Mouse (Mus musculus): ENCODE measurements around the gene Cst7.
A peak's percentile ranks its signal among the peaks of the same experiment; 100 is the strongest.
"Not testable (repeated sequence)": the region's sequence is repeated elsewhere in the genome, so short reads cannot be mapped to it uniquely, and the experiment has no call there.

The Cst7 gene

GRCm38 (mm10) chr2:150569847-150570590, at the start of gene Cst7:
Gene Cst7 (plus strand): TSS chr2:150570415.
- DNase-seq = peak; percentile 59

GRCm38 (mm10) chr2:150525703-150526207, 44.5 kb upstream of the Cst7 start:
- DNase-seq = no peak

- not testable (repeated sequence) for DNase-seq
Measured at GRCm38 (mm10) chr2:150549576-150549975, 20.6 kb upstream of the Cst7 start.

- DNase-seq = peak; percentile 59
Measured at GRCm38 (mm10) chr2:150558568-150558967, 11.6 kb upstream of the Cst7 start.

GRCm38 (mm10) chr2:150567051-150567450, 3.2 kb upstream of the Cst7 start:
- no peak for DNase-seq

GRCm38 (mm10) chr2:150570761-150571160, 546 bp downstream of the Cst7 start:
- no peak for DNase-seq

- DNase-seq = no peak
Measured at GRCm38 (mm10) chr2:150572463-150572862, 2.2 kb downstream of the Cst7 start.

- DNase-seq = no peak
Measured at GRCm38 (mm10) chr2:150576256-150576655, 6.0 kb downstream of the Cst7 start.

- DNase-seq = peak; percentile 65
Measured at GRCm38 (mm10) chr2:150578603-150579002, 8.4 kb downstream of the Cst7 start.

GRCm38 (mm10) chr2:150579628-150580027, 9.4 kb downstream of the Cst7 start:
- DNase-seq = no peak

GRCm38 (mm10) chr2:150589076-150589475, 18.9 kb downstream of the Cst7 start:
- DNase-seq = no peak

- DNase-seq = no peak
Measured at GRCm38 (mm10) chr2:150595411-150596190, 25.4 kb downstream of the Cst7 start.

GRCm38 (mm10) chr2:150600263-150600662, 30.0 kb downstream of the Cst7 start:
- DNase-seq = no peak

- DNase-seq = no peak
Measured at GRCm38 (mm10) chr2:150602166-150602565, 32.0 kb downstream of the Cst7 start.

- no peak for DNase-seq
Measured at GRCm38 (mm10) chr2:150604802-150605201, 34.6 kb downstream of the Cst7 start.

- DNase-seq = no peak
Measured at GRCm38 (mm10) chr2:150607086-150607485, 36.9 kb downstream of the Cst7 start.

GRCm38 (mm10) chr2:150608087-150608799, 38.0 kb downstream of the Cst7 start, which contains the start of gene Apmap:
Gene Apmap (minus strand): TSS chr2:150608567.
- DNase-seq = peak; percentile 99

GRCm38 (mm10) chr2:150608872-150609560, 38.8 kb downstream of the Cst7 start:
- DNase-seq = peak; percentile 66

- no peak for DNase-seq
Measured at GRCm38 (mm10) chr2:150610097-150610496, 39.9 kb downstream of the Cst7 start.

- DNase-seq = no peak
Measured at GRCm38 (mm10) chr2:150621698-150622097, 51.5 kb downstream of the Cst7 start.

- DNase-seq = no peak
Measured at GRCm38 (mm10) chr2:150623957-150624356, 53.7 kb downstream of the Cst7 start.

GRCm38 (mm10) chr2:150624926-150625325, 54.7 kb downstream of the Cst7 start:
- DNase-seq = no peak

GRCm38 (mm10) chr2:150627140-150627539, 56.9 kb downstream of the Cst7 start:
- no peak for DNase-seq
